Mouse (Mus musculus): ENCODE results near the gene Slc25a27.

- TF ChIP-seq EP300 (IDR thresholded peaks at IDR 0.05; ENCODE audit: low read length) (no peak), CTCF (conservative IDR thresholded peaks at IDR 0.05 in 1 of 2, IDR thresholded peaks at IDR 0.05 in 1 of 2; ENCODE audit: low read depth in 2 of 2, low read length in 2 of 2) (no peak), POLR2A (IDR thresholded peaks at IDR 0.05; ENCODE audit: low read depth, low read length) (no peak), ZKSCAN1 (IDR thresholded peaks at IDR 0.05; ENCODE audit: borderline replicate concordance, low read depth, low read length) (no peak), UBTF (IDR thresholded peaks at IDR 0.05; ENCODE audit: low read depth, low read length) (no peak)
Measured at GRCm38 (mm10) chr17:43630427-43630760, 36.6 kb downstream of the Slc25a27 start.
